Mouse (Mus musculus) embryonic facial prominence, embryonic 14.5 days (tissue): ENCODE results near the gene Ndufb10. TPM values are rescaled to one million over a fixed set of nuclear protein-coding genes. Genes with fewer than 3 reads are reported as not detected.
A peak's percentile ranks its signal among the peaks of the same experiment; 100 is the strongest.
"Not testable (repeated sequence)": the region's sequence is repeated elsewhere in the genome, so short reads cannot be mapped to it uniquely, and the experiment has no call there.

Experiments
- ATAC-seq: fragments of 200-750 bp; cut with Nextera tagmentation; 2 replicates; pipeline ENCODE4 v1.8.0; 2017; ENCODE audit warnings: low read depth, moderate number of reproducible peaks, moderate TSS enrichment
- DNase-seq: peaks from one replicate; pipeline ENCODE4 v3.0.0-alpha.2; 2015; ENCODE audit warnings: low spot score
- H3K27ac ChIP-seq: fragments of 300-500 bp; sonication (generic); replicated peaks from 2 replicates; pipeline ENCODE4 v1.5.1; 2014; ENCODE audit warnings: low read depth, mild to moderate bottlenecking, low read length, moderate library complexity
- H3K27me3 ChIP-seq: fragments of 300-500 bp; sonication (generic); replicated peaks from 2 replicates; pipeline ENCODE4 v1.6.1; 2014; ENCODE audit warnings: low read length; ENCODE audit not compliant: control insufficient read depth, insufficient read depth
- H3K36me3 ChIP-seq: fragments of 300-500 bp; sonication (generic); 2 replicates; pipeline ENCODE4 v1.6.1; 2014; ENCODE audit warnings: low read length, mixed read lengths; ENCODE audit not compliant: control insufficient read depth, insufficient read depth
- H3K4me1 ChIP-seq: fragments of 300-500 bp; sonication (generic); 2 replicates; pipeline ENCODE4 v1.6.1; 2014; ENCODE audit warnings: antibody characterized with exemption, low read length; ENCODE audit not compliant: control insufficient read depth, insufficient read depth
- H3K4me2 ChIP-seq: fragments of 300-500 bp; sonication (generic); 2 replicates; pipeline ENCODE4 v1.6.1; 2014; ENCODE audit warnings: low read depth, mild to moderate bottlenecking, low read length, moderate library complexity, mixed read lengths
- H3K4me3 ChIP-seq: fragments of 300-500 bp; sonication (generic); 2 replicates; pipeline ENCODE4 v1.5.1; 2014; ENCODE audit warnings: low read depth, mild to moderate bottlenecking, low read length
- H3K9ac ChIP-seq: fragments of 300-500 bp; sonication (generic); 2 replicates; pipeline ENCODE4 v1.6.1; 2014; ENCODE audit warnings: low read depth, mild to moderate bottlenecking, low read length, moderate library complexity, mixed read lengths
- H3K9me3 ChIP-seq: fragments of 300-500 bp; sonication (generic); 2 replicates; pipeline ENCODE4 v1.6.1; 2016; ENCODE audit warnings: low read length; ENCODE audit not compliant: control insufficient read depth
- WGBS: fragments of 180-500 bp; shearing (Covaris S2); extraction: QIAGEN DNeasy Blood & Tissue Kit; methylation state at CpG from one replicate; pipeline ENCODE4 v1.1.7; 2014; 5-methylcytosine and 5-hydroxymethylcytosine counted together
- polyA plus RNA-seq: library from polyadenylated mRNA; unstranded; fragments of >200 nt; fragmentation: Nextera tagmentation; extraction: Ambion mirVana; gene quantifications from 2 replicates; pipeline ENCODE4 v1.2.1, GENCODE M21; 2014

The Ndufb10 gene
- polyA plus RNA-seq, 1 experiment from 2014 or later, result 267 TPM

DNA sequence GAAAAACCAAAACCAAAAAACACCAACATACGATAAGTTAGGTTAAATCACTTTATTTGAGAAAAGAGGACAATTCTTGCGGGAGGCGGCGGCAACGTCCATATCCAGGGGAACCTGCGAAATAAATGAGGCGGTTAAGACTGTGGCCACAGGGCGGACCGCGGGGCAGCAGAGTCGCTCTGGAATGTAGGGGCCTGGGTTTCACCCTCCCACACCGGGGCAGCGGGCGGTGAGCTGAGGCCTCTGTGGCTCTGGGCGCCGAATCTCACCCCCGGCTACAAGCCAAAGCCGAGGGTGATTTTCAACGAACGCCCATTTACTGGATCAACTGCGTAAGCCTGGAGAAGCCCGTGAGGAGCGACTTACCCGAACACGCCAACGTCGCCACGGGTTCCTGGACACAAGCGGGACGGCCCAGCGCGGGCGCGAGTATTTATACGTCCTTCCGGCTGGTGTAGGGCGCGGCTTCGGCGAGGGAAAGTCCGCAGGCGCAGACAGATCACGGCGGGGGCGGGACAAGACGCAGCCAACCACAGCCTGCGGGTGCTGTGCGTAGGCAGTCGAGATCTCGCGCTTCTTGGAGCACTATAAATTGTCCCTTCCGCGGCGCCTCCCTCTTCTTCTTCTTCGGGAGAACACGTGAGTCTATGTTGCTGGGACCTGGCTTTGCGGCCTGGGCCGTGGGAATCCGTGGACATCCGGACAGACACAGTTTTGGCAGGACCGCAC is 4.6 kb downstream of the Ndufb10 start:
- peak overlapping the region; percentile 91 for H3K4me3 ChIP-seq
- ATAC-seq (peak; percentile 99), DNase-seq (peak; percentile 99)
- H3K4me2 ChIP-seq, result peak overlapping the region; percentile 81
- H3K27me3 ChIP-seq, result no peaks in the 10 kb centered on the region
- H3K27ac ChIP-seq, result peak overlapping the region; percentile 87
- peaks cover 40% of the 10 kb centered on the region for H3K36me3 ChIP-seq
- H3K4me1 ChIP-seq, result peaks cover 15% of the 10 kb centered on the region
- under 1% methylated on average over 49 of the region's 61 CpGs for WGBS
- H3K9ac ChIP-seq, result peak overlapping the region; percentile 96
- no peaks in the 10 kb centered on the region for H3K9me3 ChIP-seq

DNA sequence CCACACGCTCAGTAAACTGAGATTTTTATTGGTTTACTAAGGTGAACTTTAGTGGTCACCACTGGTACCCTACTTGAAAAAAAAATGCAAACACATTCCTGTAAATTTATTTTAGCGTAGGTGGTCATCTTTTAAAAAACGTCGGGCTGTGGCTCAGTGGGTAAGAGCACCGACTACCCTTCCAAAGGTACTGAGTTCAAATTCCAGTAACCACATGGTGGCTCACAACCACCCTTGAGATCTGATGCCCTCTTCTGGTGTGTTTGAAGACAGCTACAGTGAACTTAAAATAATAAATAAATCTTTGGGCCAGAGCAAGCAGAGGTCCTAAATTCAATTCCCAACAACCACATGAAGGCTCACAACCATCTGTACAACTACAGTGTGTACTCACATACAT is 5.3 kb downstream of the Ndufb10 start:
- not testable (repeated sequence) for DNase-seq, H3K27me3 ChIP-seq, H3K9me3 ChIP-seq, ATAC-seq, H3K27ac ChIP-seq
- H3K4me3 ChIP-seq, result peak overlapping the region; percentile 91
- peak overlapping the region; percentile 96 for H3K9ac ChIP-seq
- peaks cover 40% of the 10 kb centered on the region for H3K36me3 ChIP-seq
- WGBS, result 64% methylated on average over 5 of the region's 5 CpGs
- peaks cover 15% of the 10 kb centered on the region for H3K4me1 ChIP-seq
- H3K4me2 ChIP-seq, result peak overlapping the region; percentile 59

DNA sequence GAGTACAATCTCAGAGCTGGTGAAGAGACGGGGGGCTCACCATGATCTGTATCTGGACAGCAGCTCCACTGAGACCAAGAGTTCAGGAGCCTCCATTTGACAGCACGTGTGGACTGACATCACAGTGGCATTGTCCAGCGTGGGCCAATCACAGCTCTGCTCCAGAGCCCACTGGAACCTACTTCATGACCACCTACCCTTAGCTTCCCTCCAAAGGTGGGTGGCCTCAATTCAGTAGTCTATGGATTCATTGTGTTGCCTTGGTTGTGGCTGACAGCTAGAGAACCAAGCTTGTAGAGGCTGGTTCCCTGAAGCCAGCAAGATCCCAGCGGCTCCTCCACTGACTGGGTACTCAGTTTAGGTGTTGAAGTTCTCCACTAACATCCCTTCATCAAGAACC is 6.3 kb downstream of the Ndufb10 start, which contains the start of the genes Rnf151 and Rps2:
Gene Rnf151, minus strand, starts transcription at position 121 of the 400 bp plus-strand sequence.
Gene Rps2, plus strand, starts transcription at position 174 of the 400 bp plus-strand sequence.
- Histone ChIP-seq H3K4me1 (peaks cover 11% of the 10 kb centered on the region), H3K4me2 (peak within 1 kb of the TSS; percentile 59), H3K9me3 (no peaks in the 10 kb centered on the region), H3K9ac (peak within 1 kb of the TSS; percentile 96), H3K36me3 (peaks cover 40% of the 10 kb centered on the region), H3K27me3 (no peaks in the 10 kb centered on the region), H3K27ac (no peak within 1 kb of the TSS), H3K4me3 (peak within 1 kb of the TSS; percentile 91)
- 81% methylated on average over 4 of the region's 4 CpGs for WGBS
- no peak for ATAC-seq
- no peak for DNase-seq

DNA sequence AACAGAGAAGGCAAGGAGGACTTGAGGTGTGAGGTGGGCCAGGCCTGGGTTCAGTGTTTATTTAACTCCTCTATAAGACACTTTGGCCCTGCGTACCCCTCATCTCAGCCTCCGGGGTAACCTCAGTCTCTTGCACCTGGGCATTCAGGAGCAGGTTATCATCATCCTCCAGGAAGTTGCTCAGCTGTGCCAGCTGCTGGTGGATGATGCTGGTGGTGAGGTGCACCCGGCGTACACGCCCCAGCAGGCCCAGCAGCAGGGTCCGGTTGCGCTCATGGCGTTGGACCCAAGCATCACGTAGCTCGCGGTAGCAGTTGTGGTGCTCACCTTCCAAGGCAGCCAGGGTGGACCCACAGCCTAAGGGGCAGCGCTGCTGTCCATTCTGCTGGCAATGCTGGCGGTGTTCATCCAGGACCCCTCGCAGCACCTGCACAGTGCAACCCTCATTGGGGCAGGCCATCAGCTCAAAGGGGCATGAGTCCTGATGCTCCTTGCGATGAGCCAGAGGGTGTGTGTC is 8.1 kb downstream of the Ndufb10 start:
- peaks cover 25% of the 10 kb centered on the region for H3K36me3 ChIP-seq
- H3K9ac ChIP-seq, result no peak overlapping the region
- 96% methylated on average over 15 of the region's 15 CpGs for WGBS
- no peak for ATAC-seq
- no peak overlapping the region for H3K4me3 ChIP-seq
- H3K4me2 ChIP-seq, result no peak overlapping the region
- H3K4me1 ChIP-seq, result peaks cover under 1% of the 10 kb centered on the region; the same call in 1 of the 2 replicates
- H3K27ac ChIP-seq, result no peak overlapping the region
- no peaks in the 10 kb centered on the region for H3K9me3 ChIP-seq
- DNase-seq, result no peak
- H3K27me3 ChIP-seq, result no peaks in the 10 kb centered on the region

- Histone ChIP-seq H3K27ac (no peak overlapping the region), H3K36me3 (peaks cover 21% of the 10 kb centered on the region; the same call in 1 of the 2 replicates), H3K4me3 (no peak overlapping the region), H3K4me1 (no peaks in the 10 kb centered on the region; the same call in 1 of the 2 replicates), H3K27me3 (no peaks in the 10 kb centered on the region), H3K9ac (no peak overlapping the region), H3K4me2 (no peak overlapping the region), H3K9me3 (no peaks in the 10 kb centered on the region)
- WGBS, result 78% methylated on average over 6 of the region's 6 CpGs
- DNase-seq, result no peak
- no peak for ATAC-seq
Measured at GRCm38 (mm10) chr17:24715556-24715955, 8.7 kb downstream of the Ndufb10 start.

DNA sequence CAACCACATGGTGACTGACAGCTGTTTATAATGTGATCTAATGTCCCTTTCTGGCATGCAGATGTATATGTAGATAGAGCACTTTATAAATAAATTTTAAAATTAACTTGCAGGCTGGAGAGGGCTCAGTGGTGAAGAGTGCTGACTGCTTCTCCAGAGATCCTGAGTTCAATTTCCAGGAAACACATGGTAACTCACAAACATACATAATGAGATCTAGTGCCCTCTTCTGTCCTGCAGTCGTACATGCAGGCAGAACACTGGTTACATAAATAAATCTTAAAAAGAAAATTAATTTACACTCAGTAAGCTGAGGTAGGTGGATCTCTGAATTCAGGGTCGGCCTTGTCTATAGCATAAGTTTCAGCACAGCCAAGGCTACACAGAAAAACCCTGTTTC is 15.6 kb downstream of the Ndufb10 start:
- Histone ChIP-seq H3K4me2 (0 out of 2 replicates have a peak overlapping the region, but pooled peaks have one; percentile 71), H3K4me3 (no peak overlapping the region), H3K9ac (no peak overlapping the region; the same call in 1 of the 2 replicates), H3K27ac (no peak overlapping the region), H3K9me3 (no peaks in the 10 kb centered on the region), H3K36me3 (peaks cover 17% of the 10 kb centered on the region), H3K4me1 (no peaks in the 10 kb centered on the region; the same call in 1 of the 2 replicates), H3K27me3 (no peaks in the 10 kb centered on the region)
- DNase-seq (peak; percentile 58), ATAC-seq (no peak)
- 32% methylated on average over 2 of the region's 2 CpGs for WGBS

- WGBS, result 4% methylated on average over 24 of the region's 24 CpGs
- Histone ChIP-seq H3K36me3 (peaks cover 18% of the 10 kb centered on the region), H3K27ac (peak overlapping the region; percentile 78), H3K4me2 (peak overlapping the region; percentile 71), H3K4me1 (no peaks in the 10 kb centered on the region; the same call in 1 of the 2 replicates), H3K9me3 (no peaks in the 10 kb centered on the region), H3K9ac (peak overlapping the region; percentile 73), H3K4me3 (peak overlapping the region; percentile 70), H3K27me3 (no peaks in the 10 kb centered on the region)
- ATAC-seq (0 out of 2 replicates have a peak, but pooled peaks have one; percentile 39), DNase-seq (peak; percentile 25)
Measured at GRCm38 (mm10) chr17:24707801-24708425, 16.4 kb downstream of the Ndufb10 start.

- Histone ChIP-seq H3K27me3 (no peaks in the 10 kb centered on the region), H3K4me3 (peak within 1 kb of the TSS; percentile 70), H3K4me1 (no peaks in the 10 kb centered on the region; the same call in 1 of the 2 replicates), H3K4me2 (peak within 1 kb of the TSS; percentile 71), H3K36me3 (peaks cover 24% of the 10 kb centered on the region), H3K27ac (peak within 1 kb of the TSS; percentile 78), H3K9me3 (no peaks in the 10 kb centered on the region), H3K9ac (peak within 1 kb of the TSS; percentile 73)
- DNase-seq (peak; percentile 96), ATAC-seq (peak; percentile 93)
- 5% methylated on average over 32 of the region's 32 CpGs for WGBS
Measured at GRCm38 (mm10) chr17:24706982-24707800, 17.1 kb downstream of the Ndufb10 start, which contains the start of gene Tbl3. Tbl3 (minus strand) TSS chr17:24707660.
